18 mouse cellular contexts compared by ENCODE assay signal in genomic region chr1:20883079-20883478, GRCm38 (mm10).
"Had no signal": no experiment of that assay in that cellular context is flagged by ENCODE, and none has a peak within 500 bp of the region (broad histone marks: within the 10 kb centered on the region; RNA-seq: fewer than 3 reads in every experiment).

No protein-coding gene starts in this region.

- H3K4me2 ChIP-seq: liver, embryonic 15.5 days; lung, embryonic 15.5 days; midbrain, embryonic 12.5 days; midbrain, embryonic 15.5 days; neural tube, embryonic 12.5 days; stomach, embryonic 15.5 days had no signal

- H3K9ac ChIP-seq: liver, embryonic 15.5 days; liver, postnatal 0 days; lung, embryonic 15.5 days; midbrain, embryonic 12.5 days; midbrain, embryonic 15.5 days; neural tube, embryonic 12.5 days; stomach, embryonic 15.5 days had no signal

- H3K4me1 ChIP-seq: liver, embryonic 15.5 days; megakaryocyte, embryonic 14.5 days; midbrain, embryonic 12.5 days; midbrain, embryonic 15.5 days; neural tube, embryonic 12.5 days; stomach, embryonic 15.5 days had no signal

- H3K36me3 ChIP-seq: liver, embryonic 15.5 days; lung, embryonic 15.5 days; midbrain, embryonic 12.5 days; midbrain, embryonic 15.5 days; neural tube, embryonic 12.5 days; stomach, embryonic 15.5 days had no signal

- DNase-seq: liver, postnatal 0 days; lung, adult 2 months; lung, postnatal 14 days; lung, postnatal 36 days; right cerebral cortex, postnatal 14 days; thymus, adult 18-20 months; thymus, postnatal 14 days; thymus, postnatal 36 days had no signal

- H3K27ac ChIP-seq: liver, embryonic 15.5 days; lung, embryonic 15.5 days; macrophage; midbrain, embryonic 12.5 days; midbrain, embryonic 15.5 days; neural tube, embryonic 12.5 days; stomach, embryonic 15.5 days; stomach, postnatal 0 days had no signal

- H3K27me3 ChIP-seq: liver, embryonic 15.5 days; lung, embryonic 15.5 days; midbrain, embryonic 15.5 days; neural tube, embryonic 12.5 days; stomach, embryonic 15.5 days had no signal

- H3K9me3 ChIP-seq: liver, embryonic 15.5 days; lung, embryonic 15.5 days; midbrain, embryonic 12.5 days; midbrain, embryonic 15.5 days; neural tube, embryonic 12.5 days; stomach, embryonic 15.5 days had no signal

- H3K4me3 ChIP-seq: liver, embryonic 15.5 days; lung, embryonic 15.5 days; megakaryocyte, embryonic 14.5 days; midbrain, embryonic 12.5 days; midbrain, embryonic 15.5 days; neural tube, embryonic 12.5 days; stomach, embryonic 15.5 days had no signal

- ATAC-seq: liver, postnatal 0 days; lung, postnatal 0 days; midbrain, embryonic 15.5 days had no signal
